Mouse (Mus musculus): ENCODE data around the gene Emid1. TPM values are rescaled to one million over a fixed set of nuclear protein-coding genes. Genes with fewer than 3 reads are reported as not detected.

The Emid1 gene
- polyA plus RNA-seq, 1 experiment, result 34.7 TPM

GRCm38 (mm10) chr11:5139372-5139771 lies 12.7 kb downstream of the Emid1 start:
- Histone ChIP-seq H3K27me3 (ENCODE audit: control insufficient read depth, insufficient read depth, low read length) (no peaks in the 10 kb centered on the region), H3K36me3 (ENCODE audit: control insufficient read depth, insufficient read depth, low read length) (no peaks in the 10 kb centered on the region), H3K27ac (ENCODE audit: insufficient read depth, low read depth, low read length) (peak overlapping the region; percentile 77), H3K4me3 (ENCODE audit: low read depth, low read length) (0 out of 2 replicates have a peak overlapping the region, but pooled peaks have one; percentile 4), H3K4me1 (ENCODE audit: control insufficient read depth, insufficient read depth, insufficient read length, low read length) (peaks cover 11% of the 10 kb centered on the region; the same call in 1 of the 2 replicates)
- 83% methylated on average over 9 of the region's 9 CpGs for WGBS
- no peak for TF ChIP-seq POLR2A (IDR thresholded peaks at IDR 0.05; ENCODE audit: low read depth, low read length)
- TF ChIP-seq CTCF (IDR thresholded peaks at IDR 0.05; ENCODE audit: extremely low read depth, insufficient read length, insufficient replicate concordance, low read depth, low read length), result no peak

- no peaks in the 10 kb centered on the region for H3K27me3 ChIP-seq (ENCODE audit: control insufficient read depth, insufficient read depth, low read length)
- no peak for TF ChIP-seq POLR2A (IDR thresholded peaks at IDR 0.05; ENCODE audit: low read depth, low read length)
- TF ChIP-seq CTCF (IDR thresholded peaks at IDR 0.05; ENCODE audit: extremely low read depth, insufficient read length, insufficient replicate concordance, low read depth, low read length), result no peak
- peak overlapping the region; percentile 77 for H3K27ac ChIP-seq (ENCODE audit: insufficient read depth, low read depth, low read length)
- H3K4me1 ChIP-seq (ENCODE audit: control insufficient read depth, insufficient read depth, insufficient read length, low read length), result peaks cover 11% of the 10 kb centered on the region; the same call in 1 of the 2 replicates
- WGBS, result 66% methylated on average over 2 of the region's 2 CpGs
- H3K4me3 ChIP-seq (ENCODE audit: low read depth, low read length), result no peak overlapping the region
- no peaks in the 10 kb centered on the region for H3K36me3 ChIP-seq (ENCODE audit: control insufficient read depth, insufficient read depth, low read length)
Observed at GRCm38 (mm10) chr11:5138642-5139041, 13.4 kb downstream of the Emid1 start.

- TF ChIP-seq POLR2A (IDR thresholded peaks at IDR 0.05; ENCODE audit: low read depth, low read length) (no peak), CTCF (IDR thresholded peaks at IDR 0.05; ENCODE audit: extremely low read depth, insufficient read length, insufficient replicate concordance, low read depth, low read length) (no peak)
- H3K27ac ChIP-seq (ENCODE audit: insufficient read depth, low read depth, low read length), result peak overlapping the region; percentile 59
- 80% methylated on average over 11 of the region's 11 CpGs for WGBS
Observed at GRCm38 (mm10) chr11:5135914-5136313, 16.1 kb downstream of the Emid1 start.

GRCm38 (mm10) chr11:5132751-5133150 lies 19.3 kb downstream of the Emid1 start:
- Histone ChIP-seq H3K4me3 (ENCODE audit: low read depth, low read length) (no peak overlapping the region), H3K27ac (ENCODE audit: insufficient read depth, low read depth, low read length) (no peak overlapping the region), H3K36me3 (ENCODE audit: control insufficient read depth, insufficient read depth, low read length) (no peaks in the 10 kb centered on the region), H3K4me1 (ENCODE audit: control insufficient read depth, insufficient read depth, insufficient read length, low read length) (no peaks in the 10 kb centered on the region; the same call in 1 of the 2 replicates), H3K27me3 (ENCODE audit: control insufficient read depth, insufficient read depth, low read length) (no peaks in the 10 kb centered on the region)
- 62% methylated on average over 4 of the region's 4 CpGs for WGBS
- TF ChIP-seq POLR2A (IDR thresholded peaks at IDR 0.05; ENCODE audit: low read depth, low read length) (no peak), CTCF (IDR thresholded peaks at IDR 0.05; ENCODE audit: extremely low read depth, insufficient read length, insufficient replicate concordance, low read depth, low read length) (no peak)

More at GRCm38 (mm10) chr11:5135914-5136313, 16.1 kb downstream of the Emid1 start:
- no peaks in the 10 kb centered on the region for H3K27me3 ChIP-seq (ENCODE audit: control insufficient read depth, insufficient read depth, low read length)
- no peaks in the 10 kb centered on the region for H3K36me3 ChIP-seq (ENCODE audit: control insufficient read depth, insufficient read depth, low read length)
- peak overlapping the region; percentile 17; the same call in 1 of the 2 replicates for H3K4me3 ChIP-seq (ENCODE audit: low read depth, low read length)
- H3K4me1 ChIP-seq (ENCODE audit: control insufficient read depth, insufficient read depth, insufficient read length, low read length), result peaks cover 7% of the 10 kb centered on the region

- Histone ChIP-seq H3K36me3 (ENCODE audit: control insufficient read depth, insufficient read depth, low read length) (no peaks in the 10 kb centered on the region), H3K27ac (ENCODE audit: insufficient read depth, low read depth, low read length) (no peak overlapping the region), H3K4me3 (ENCODE audit: low read depth, low read length) (no peak overlapping the region), H3K4me1 (ENCODE audit: control insufficient read depth, insufficient read depth, insufficient read length, low read length) (no peaks in the 10 kb centered on the region; the same call in 1 of the 2 replicates), H3K27me3 (ENCODE audit: control insufficient read depth, insufficient read depth, low read length) (no peaks in the 10 kb centered on the region)
- WGBS, result 86% methylated on average over 4 of the region's 4 CpGs
- TF ChIP-seq POLR2A (IDR thresholded peaks at IDR 0.05; ENCODE audit: low read depth, low read length) (no peak), CTCF (IDR thresholded peaks at IDR 0.05; ENCODE audit: extremely low read depth, insufficient read length, insufficient replicate concordance, low read depth, low read length) (no peak)
Observed at GRCm38 (mm10) chr11:5130111-5130665, 21.9 kb downstream of the Emid1 start.

- H3K4me3 ChIP-seq (ENCODE audit: low read depth, low read length), result no peak overlapping the region
- WGBS, result 84% methylated on average over 5 of the region's 5 CpGs
Observed at GRCm38 (mm10) chr11:5129035-5129480, 23.0 kb downstream of the Emid1 start.

GRCm38 (mm10) chr11:5125713-5126112 lies 26.3 kb downstream of the Emid1 start:
- TF ChIP-seq POLR2A (IDR thresholded peaks at IDR 0.05; ENCODE audit: low read depth, low read length), result no peak
- TF ChIP-seq CTCF (IDR thresholded peaks at IDR 0.05; ENCODE audit: extremely low read depth, insufficient read length, insufficient replicate concordance, low read depth, low read length), result no peak
- WGBS, result 70% methylated on average over 4 of the region's 4 CpGs
- H3K27me3 ChIP-seq (ENCODE audit: control insufficient read depth, insufficient read depth, low read length), result no peaks in the 10 kb centered on the region
- H3K36me3 ChIP-seq (ENCODE audit: control insufficient read depth, insufficient read depth, low read length), result no peaks in the 10 kb centered on the region
- H3K4me3 ChIP-seq (ENCODE audit: low read depth, low read length), result no peak overlapping the region
- no peaks in the 10 kb centered on the region for H3K4me1 ChIP-seq (ENCODE audit: control insufficient read depth, insufficient read depth, insufficient read length, low read length)
- H3K27ac ChIP-seq (ENCODE audit: insufficient read depth, low read depth, low read length), result no peak overlapping the region

More at GRCm38 (mm10) chr11:5129035-5129480, 23.0 kb downstream of the Emid1 start:
- no peaks in the 10 kb centered on the region for H3K36me3 ChIP-seq (ENCODE audit: control insufficient read depth, insufficient read depth, low read length)
- no peaks in the 10 kb centered on the region; the same call in 1 of the 2 replicates for H3K4me1 ChIP-seq (ENCODE audit: control insufficient read depth, insufficient read depth, insufficient read length, low read length)
- no peaks in the 10 kb centered on the region for H3K27me3 ChIP-seq (ENCODE audit: control insufficient read depth, insufficient read depth, low read length)
- no peak for TF ChIP-seq CTCF (IDR thresholded peaks at IDR 0.05; ENCODE audit: extremely low read depth, insufficient read length, insufficient replicate concordance, low read depth, low read length)
- TF ChIP-seq POLR2A (IDR thresholded peaks at IDR 0.05; ENCODE audit: low read depth, low read length), result no peak
- H3K27ac ChIP-seq (ENCODE audit: insufficient read depth, low read depth, low read length), result no peak overlapping the region

Measured in small intestine, adult 2 months (tissue).